Mouse (Mus musculus) gastrocnemius, adult 2 months (tissue): ENCODE results near the gene Snw1. TPM values are rescaled to one million over a fixed set of nuclear protein-coding genes. Genes with fewer than 3 reads are reported as not detected.

Experiments
- DNase-seq: peaks from one replicate; pipeline ENCODE4 v3.0.0; 2022
- H3K27ac ChIP-seq: fragments of 200-600 bp; 2 replicates; pipeline ENCODE4 v1.8.1; 2022; ENCODE audit warnings: mild to moderate bottlenecking
- H3K4me3 ChIP-seq: fragments of 200-600 bp; 2 replicates; pipeline ENCODE4 v1.8.1; 2022; ENCODE audit warnings: mild to moderate bottlenecking, moderate library complexity
- CTCF ChIP-seq: fragments of 200-600 bp; IDR thresholded peaks from 2 replicates; pipeline ENCODE4 v1.8.1; 2022; ENCODE audit warnings: antibody characterized with exemption, mild to moderate bottlenecking, moderate library complexity
- intact Hi-C: fragments of 180-260 bp; cut with DNase I; formaldehyde crosslinking; loops from one replicate; pipeline ENCODE4 v1.15.1; 2025
- microRNA-seq: library from miRNA; unstranded; fragments of <30 nt; microRNA quantifications from one replicate; pipeline ENCODE4 v1.2.0, GENCODE M21; 2021
- total RNA-seq, 2 experiments: library from RNA; stranded (reverse); gene quantifications; 2 replicates each; pipeline ENCODE4 v1.2.3; 2021

Gene Snw1
- total RNA-seq, 2 experiments from 2014 or later: 46.5 to 52.7 TPM

GRCm38 (mm10) chr12:87416690-87417089 lies 55.4 kb downstream of the Snw1 start:
- peak; percentile 74 for TF ChIP-seq CTCF
- peak; percentile 56 for DNase-seq
- intact Hi-C loops: loop anchor here (5.0 kb wide), 1 partner anchor 149 kb away; the partner anchor contains the start of genes Ahsa1 and Vipas39
- Histone ChIP-seq H3K27ac (no peak overlapping the region), H3K4me3 (no peak overlapping the region)

GRCm38 (mm10) chr12:87415358-87415757 lies 56.7 kb downstream of the Snw1 start:
- no peak for DNase-seq
- Histone ChIP-seq H3K4me3 (no peak overlapping the region), H3K27ac (no peak overlapping the region)
- intact Hi-C loops: loop anchor here (5.0 kb wide), 1 partner anchor 148 kb away; the partner anchor contains the start of genes Ahsa1 and Vipas39
- no peak for TF ChIP-seq CTCF

GRCm38 (mm10) chr12:87413179-87413790 lies 58.8 kb downstream of the Snw1 start:
- DNase-seq: peak; percentile 69
- TF ChIP-seq CTCF: peak; percentile 95
- intact Hi-C loops: no loop called here
- no peak overlapping the region for H3K27ac ChIP-seq
- no peak overlapping the region for H3K4me3 ChIP-seq

GRCm38 (mm10) chr12:87410999-87411398 lies 61.1 kb downstream of the Snw1 start:
- Histone ChIP-seq H3K4me3 (no peak overlapping the region), H3K27ac (no peak overlapping the region)
- TF ChIP-seq CTCF: no peak
- no peak for DNase-seq
- intact Hi-C loops: no loop called here

GRCm38 (mm10) chr12:87409123-87409522 lies 63.0 kb downstream of the Snw1 start:
- intact Hi-C loops: no loop called here
- H3K4me3 ChIP-seq: no peak overlapping the region
- TF ChIP-seq CTCF: no peak
- no peak overlapping the region for H3K27ac ChIP-seq
- DNase-seq: no peak

- peak; percentile 51 for DNase-seq
- TF ChIP-seq CTCF: no peak
- intact Hi-C loops: no loop called here
These were observed 64.0 kb downstream of the Snw1 start for GRCm38 (mm10) chr12:87407869-87408605.

GRCm38 (mm10) chr12:87405721-87406120 lies 66.4 kb downstream of the Snw1 start:
- Histone ChIP-seq H3K4me3 (no peak overlapping the region), H3K27ac (no peak overlapping the region)
- TF ChIP-seq CTCF: no peak
- intact Hi-C loops: no loop called here
- DNase-seq: no peak

More at GRCm38 (mm10) chr12:87407869-87408605, 64.0 kb downstream of the Snw1 start:
- Histone ChIP-seq H3K4me3 (peak overlapping the region; percentile 60), H3K27ac (peak overlapping the region; percentile 78)

- no peak overlapping the region for H3K4me3 ChIP-seq
- intact Hi-C loops: no loop called here
- no peak overlapping the region for H3K27ac ChIP-seq
- TF ChIP-seq CTCF: no peak
- no peak for DNase-seq
These were observed 66.9 kb downstream of the Snw1 start for GRCm38 (mm10) chr12:87405165-87405564.

- no peak for TF ChIP-seq CTCF
- intact Hi-C loops: no loop called here
- no peak overlapping the region for H3K4me3 ChIP-seq
- no peak overlapping the region for H3K27ac ChIP-seq
- DNase-seq: no peak
These were observed 70.2 kb downstream of the Snw1 start for GRCm38 (mm10) chr12:87401883-87402282.

GRCm38 (mm10) chr12:87399119-87399819 lies 72.8 kb downstream of the Snw1 start:
- no peak overlapping the region for H3K27ac ChIP-seq
- no peak overlapping the region for H3K4me3 ChIP-seq
- intact Hi-C loops: no loop called here
- TF ChIP-seq CTCF: no peak
- DNase-seq: no peak

Small RNA genes within 50 kb of the gene (microRNA-seq; reads per million reads assigned to microRNA genes)
- 174 reads per million, percentile 54 among the genes with 10 or more reads in this experiment for gene Mir3068

Other genes starting within 250 kb of the Snw1 start
- gene Noxred1, start 233.5 kb downstream of the Snw1 start, total RNA-seq: 1 to 10 TPM in 1 of 2 experiments, under 1 TPM in 1; 0.26 to 1.1 TPM
- 1 to 10 TPM; 7.3 to 9.5 TPM for gene Vipas39, start 206.0 kb downstream of the Snw1 start, total RNA-seq
- gene Ahsa1, start 205.8 kb downstream of the Snw1 start, total RNA-seq: 100 to 1,000 TPM; 120 to 154 TPM
- gene Ism2, start 172.6 kb downstream of the Snw1 start, total RNA-seq: not detected
- gene Sptlc2, start 83.9 kb downstream of the Snw1 start, total RNA-seq: 1 to 10 TPM; 6.4 to 8.5 TPM
- gene Slirp, start 28.4 kb downstream of the Snw1 start, total RNA-seq: 100 to 1,000 TPM; 141 to 180 TPM
- gene Alkbh1, start 28.3 kb downstream of the Snw1 start, total RNA-seq: 1 to 10 TPM; 6.4 to 8.3 TPM
- gene Gm5788, start 22.4 kb upstream of the Snw1 start, total RNA-seq: not detected
- not detected for gene Gm8300, start 42.0 kb upstream of the Snw1 start, total RNA-seq
- not detected for gene Oog1, start 130.4 kb upstream of the Snw1 start, total RNA-seq
- not detected for gene Gm4027, start 146.6 kb upstream of the Snw1 start, total RNA-seq
- gene Gm16381, start 172.3 kb upstream of the Snw1 start, total RNA-seq: not detected